Mouse (Mus musculus) cerebellum, adult 18-20 months (tissue): ENCODE measurements around the gene 2010111I01Rik.
"Not testable (repeated sequence)": the region's sequence is repeated elsewhere in the genome, so short reads cannot be mapped to it uniquely, and the experiment has no call there.

Source experiments
- DNase-seq, 2 experiments: peaks; one replicate each; pipeline ENCODE4 v3.0.0; 2021

The 2010111I01Rik gene

DNA sequence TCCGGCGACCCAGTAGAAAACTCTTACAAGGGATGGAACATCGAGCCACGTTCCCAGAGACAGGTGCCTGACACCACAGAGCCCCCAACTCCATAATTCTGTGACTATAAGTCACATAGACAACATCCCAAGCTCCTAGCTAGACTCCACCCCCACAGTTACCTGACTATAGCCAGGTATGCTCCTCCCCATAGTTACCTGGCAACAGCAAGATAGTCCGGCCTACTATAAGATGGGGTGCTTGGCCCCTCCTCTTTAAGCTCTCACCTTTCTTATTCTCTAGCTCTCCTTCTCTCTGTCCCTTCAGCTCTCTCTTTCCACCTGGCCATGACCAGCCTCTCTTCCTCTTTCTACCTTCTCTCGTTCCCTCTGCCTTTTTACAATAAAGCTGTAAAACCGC is 118.4 kb downstream of the 2010111I01Rik start:
- DNase-seq: not testable (repeated sequence)

DNA sequence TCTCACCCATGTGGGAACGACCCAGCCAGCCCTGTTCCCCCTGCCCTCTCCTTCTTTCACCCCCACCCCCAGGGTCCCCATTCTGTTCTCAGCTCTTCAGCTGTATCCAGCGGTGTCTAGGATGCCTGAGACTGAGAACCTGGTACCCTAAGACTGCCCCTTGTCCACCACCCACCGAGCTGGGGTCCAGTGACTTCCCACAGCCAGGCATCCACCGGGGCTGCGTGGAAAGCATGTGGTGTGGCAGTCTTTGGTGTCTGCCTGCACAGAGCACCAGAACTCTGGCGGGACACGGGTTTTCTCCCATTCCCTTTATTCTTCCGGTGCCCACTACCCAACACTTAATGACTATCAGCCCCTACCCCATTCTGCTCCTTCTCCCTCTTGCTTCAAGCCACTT is 119.0 kb downstream of the 2010111I01Rik start:
- no peak for DNase-seq

DNA sequence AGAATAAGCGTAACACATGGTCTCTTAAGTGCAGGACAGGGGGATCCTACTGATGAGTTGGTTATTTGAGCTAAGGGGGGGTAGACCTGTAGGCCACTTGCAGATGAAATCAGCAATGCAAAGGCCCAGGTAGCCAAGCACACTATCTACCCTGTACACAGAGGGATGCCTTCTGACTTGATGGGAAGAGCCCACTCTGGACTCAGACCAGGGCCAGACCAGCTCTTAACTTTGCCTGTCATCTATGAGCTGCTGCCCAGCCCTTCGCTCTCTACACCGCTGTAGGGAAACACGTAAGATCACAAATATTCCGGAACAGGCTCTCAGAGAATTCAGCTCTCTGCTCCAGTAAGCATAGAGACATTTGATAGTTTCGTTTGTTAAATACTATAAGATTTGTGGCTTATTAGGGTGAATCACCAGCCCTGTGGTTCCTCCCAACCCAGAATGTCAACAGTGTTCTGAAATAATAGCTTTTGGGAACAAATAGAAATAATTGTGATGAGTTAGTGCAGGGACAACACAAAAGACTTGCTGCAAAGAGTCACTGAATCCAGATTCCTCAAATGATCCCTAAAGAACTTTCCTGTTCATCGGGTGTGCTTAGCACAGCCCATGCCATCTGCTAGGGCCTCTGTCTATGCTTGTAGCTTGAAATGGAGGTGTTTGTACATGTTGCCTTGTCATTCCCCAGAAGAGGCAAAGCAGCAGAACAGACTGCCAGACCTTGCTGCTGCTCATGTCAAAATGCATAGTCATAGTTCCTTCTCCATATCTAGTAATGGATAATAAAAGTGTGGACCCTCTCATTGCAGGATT is 123.4 kb downstream of the 2010111I01Rik start:
- DNase-seq: no peak

DNA sequence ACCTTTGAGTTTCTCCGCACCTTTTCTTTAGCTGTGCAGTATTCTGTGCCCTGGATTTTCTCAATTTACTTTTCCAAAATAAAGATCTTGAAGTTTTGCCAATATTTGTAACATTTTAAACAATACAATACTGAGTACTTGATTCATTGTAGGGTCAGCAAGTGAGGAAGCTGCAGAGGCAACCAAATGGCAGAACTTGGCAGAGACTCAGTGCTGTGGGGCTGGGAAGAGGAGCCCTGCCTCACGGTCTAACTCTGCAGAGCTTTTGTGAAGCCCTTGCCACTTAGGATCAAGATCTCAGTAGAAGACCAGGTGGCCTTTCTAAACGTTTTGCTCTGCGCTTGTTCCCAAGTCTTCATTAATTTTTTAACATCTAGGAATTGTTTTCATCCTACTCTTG is 124.8 kb downstream of the 2010111I01Rik start:
- DNase-seq: no peak

DNA sequence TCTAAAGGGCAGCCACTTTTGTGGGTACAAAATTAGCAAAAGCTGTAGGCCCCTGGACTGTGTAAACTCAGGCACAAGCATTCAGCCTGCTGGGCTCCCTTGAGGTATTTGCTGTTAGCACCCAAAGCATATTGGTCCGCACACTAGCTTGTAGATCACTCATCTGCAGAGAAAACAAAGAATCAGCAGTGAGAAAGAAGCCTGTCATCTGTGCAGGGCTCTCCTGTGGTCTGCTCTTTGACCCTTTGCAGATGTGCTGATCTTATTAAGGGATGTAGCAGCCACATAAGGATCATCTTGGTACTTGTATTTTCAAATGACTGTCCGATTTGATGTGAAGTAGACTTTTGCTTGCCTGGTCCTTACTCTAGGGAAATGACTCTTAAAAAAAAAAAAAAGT is 126.6 kb downstream of the 2010111I01Rik start:
- no peak for DNase-seq

DNA sequence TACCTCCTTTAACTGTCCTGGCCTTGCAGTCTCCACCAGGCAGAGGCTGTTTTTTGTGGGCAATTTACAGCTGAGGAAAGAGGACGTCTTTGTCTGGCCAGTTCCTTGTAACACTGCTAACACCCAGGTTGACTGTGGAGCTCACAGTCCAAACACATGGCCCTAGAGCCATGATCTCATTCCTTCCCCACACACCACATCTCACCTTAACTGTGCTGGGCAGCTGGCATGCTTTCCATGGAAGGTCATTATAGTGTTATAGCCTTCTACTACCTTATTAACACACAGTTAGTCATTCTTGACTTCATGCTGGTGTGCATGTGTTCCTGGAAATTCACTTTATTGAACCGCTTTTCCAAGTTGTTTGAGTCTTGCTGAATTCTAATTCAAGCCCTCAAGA is 127.6 kb downstream of the 2010111I01Rik start:
- DNase-seq: no peak

DNA sequence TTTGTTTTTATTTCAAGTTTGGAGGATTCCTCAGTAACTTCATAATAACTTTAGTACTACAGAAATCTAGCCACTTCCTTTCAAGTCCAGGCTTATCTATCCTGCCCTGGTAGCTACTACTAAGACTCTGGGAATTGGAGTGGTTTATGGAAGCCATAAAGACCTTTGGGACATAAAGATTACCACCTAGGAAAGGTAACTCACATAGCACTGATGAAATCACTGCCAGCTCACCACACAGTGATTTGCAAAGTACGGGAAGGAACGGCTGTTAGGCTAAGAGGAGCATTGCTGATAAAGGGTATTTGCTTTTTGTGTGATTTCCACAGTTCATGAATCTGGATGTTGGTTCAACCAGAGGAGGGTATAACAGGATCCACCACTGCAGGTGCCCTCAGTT is 128.2 kb downstream of the 2010111I01Rik start:
- no peak for DNase-seq

DNA sequence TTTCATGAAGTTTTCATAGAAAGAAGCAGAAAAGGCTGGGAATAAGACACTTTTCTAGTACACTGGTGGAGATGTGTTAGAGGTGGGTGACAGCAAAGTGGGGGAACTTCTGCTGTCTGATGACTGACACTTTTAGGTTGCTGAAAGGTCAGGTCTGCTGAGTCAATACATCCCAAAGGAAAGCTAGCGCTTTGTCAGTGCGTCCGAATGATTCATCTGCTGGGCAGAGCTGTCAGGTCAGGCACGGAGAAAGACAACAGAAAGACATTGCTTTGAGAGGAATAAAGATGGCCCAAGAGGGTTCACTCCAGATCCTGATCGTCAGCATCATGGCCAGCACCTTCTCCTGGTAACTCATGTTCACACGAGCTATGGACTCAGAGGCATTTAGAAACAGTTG is 128.9 kb downstream of the 2010111I01Rik start:
- no peak for DNase-seq

DNA sequence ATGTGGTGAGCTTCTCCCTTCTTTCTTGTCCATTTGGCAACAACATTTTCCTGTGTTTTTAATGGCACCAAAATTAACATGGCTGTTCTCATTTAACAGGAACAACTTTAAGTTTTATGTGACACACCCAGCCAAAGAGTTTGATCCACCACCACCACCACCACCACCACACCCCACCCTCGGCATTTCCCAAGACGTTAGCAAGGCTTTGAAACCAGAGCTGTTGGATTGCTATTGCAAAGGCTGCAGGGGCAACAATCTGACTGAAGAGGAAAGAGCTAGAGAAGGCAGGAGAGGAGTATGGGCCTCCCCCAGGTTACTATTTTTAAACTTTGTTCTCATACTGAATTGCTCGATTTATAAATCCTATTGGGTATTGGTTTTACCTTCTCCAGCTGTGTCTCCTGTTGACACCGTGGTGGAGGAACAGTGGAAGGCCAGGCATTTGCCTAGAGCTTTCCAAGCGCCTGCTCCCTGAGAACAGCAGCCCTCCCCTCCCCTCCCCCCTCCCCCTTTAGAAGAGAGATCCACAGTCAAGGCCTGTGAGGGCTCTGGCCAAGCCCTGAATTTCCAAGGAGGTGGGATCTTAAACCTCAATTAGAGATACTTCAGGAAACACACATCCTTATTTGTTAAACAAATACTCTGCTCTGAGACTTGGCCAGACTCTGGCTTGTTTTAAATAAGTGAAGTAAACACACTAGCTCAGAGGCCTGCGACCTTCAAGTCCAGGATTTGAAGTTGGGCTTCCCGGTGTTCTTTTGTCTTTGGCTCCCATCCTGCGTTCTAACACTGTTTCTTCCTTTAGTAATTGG is 129.8 kb downstream of the 2010111I01Rik start:
- no peak for DNase-seq

DNA sequence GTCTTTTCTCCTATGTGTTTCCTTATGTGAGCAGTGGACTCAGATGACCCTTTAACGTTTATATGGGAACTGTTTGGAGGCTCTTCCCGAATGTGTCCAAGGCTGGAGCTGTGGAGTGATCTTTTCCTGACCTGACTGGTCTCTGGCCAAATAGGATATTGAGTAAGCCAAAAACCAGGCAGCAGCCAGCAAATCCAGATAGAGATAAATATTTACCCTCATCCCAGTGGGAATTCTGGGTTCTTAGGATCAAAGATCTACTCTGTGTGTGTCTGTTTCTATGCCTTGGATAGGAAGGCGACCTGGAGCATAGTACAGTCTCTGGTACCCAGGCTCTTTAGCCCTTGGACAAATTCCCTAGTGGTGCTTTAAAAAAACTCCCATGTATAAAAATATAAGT is 132.1 kb downstream of the 2010111I01Rik start:
- DNase-seq: peak; percentile 21 to 30

DNA sequence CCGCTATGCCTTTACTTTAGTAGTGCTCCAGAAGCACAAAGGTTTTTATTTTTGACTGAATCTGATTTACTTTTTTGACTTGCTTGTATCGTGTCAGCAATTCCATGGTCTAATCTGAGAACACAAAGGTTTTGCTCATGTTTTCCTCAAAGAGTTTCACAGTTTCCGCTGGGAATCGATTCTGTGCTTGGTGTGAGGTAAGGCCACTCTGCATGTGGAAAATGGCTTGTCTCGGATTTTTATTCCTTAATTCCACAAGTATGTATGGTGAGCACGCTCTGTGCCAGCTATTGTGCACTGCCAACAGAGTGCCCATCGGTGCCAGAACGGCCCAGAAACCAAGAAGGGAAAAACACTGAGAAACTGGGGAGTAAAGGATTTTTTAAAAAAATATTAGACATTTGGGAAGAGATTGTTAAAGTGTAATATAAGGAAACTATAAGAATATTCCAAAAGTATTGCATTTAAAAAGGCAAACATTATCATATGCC is 132.8 kb downstream of the 2010111I01Rik start:
- peak; percentile 43 to 51 for DNase-seq

DNA sequence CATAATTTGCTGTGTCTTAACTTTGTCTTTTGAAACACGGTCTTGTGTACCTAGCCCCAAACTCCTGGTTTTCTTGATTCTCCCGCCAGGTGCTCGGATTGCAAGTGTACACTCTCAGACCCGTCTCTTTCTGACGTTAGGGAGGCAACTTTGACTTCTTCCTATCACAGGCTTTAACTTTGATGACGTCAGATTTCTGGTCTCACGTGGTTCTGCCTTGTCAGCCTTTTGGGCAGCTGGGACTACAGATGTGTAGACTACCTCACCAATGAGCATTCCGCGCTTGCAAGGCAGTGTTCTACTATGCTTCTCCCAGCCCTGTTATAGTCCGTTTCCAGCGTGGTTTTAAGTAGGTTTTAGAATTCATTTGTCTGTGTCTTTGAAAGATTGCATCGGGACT is 137.1 kb downstream of the 2010111I01Rik start:
- DNase-seq: no peak

DNA sequence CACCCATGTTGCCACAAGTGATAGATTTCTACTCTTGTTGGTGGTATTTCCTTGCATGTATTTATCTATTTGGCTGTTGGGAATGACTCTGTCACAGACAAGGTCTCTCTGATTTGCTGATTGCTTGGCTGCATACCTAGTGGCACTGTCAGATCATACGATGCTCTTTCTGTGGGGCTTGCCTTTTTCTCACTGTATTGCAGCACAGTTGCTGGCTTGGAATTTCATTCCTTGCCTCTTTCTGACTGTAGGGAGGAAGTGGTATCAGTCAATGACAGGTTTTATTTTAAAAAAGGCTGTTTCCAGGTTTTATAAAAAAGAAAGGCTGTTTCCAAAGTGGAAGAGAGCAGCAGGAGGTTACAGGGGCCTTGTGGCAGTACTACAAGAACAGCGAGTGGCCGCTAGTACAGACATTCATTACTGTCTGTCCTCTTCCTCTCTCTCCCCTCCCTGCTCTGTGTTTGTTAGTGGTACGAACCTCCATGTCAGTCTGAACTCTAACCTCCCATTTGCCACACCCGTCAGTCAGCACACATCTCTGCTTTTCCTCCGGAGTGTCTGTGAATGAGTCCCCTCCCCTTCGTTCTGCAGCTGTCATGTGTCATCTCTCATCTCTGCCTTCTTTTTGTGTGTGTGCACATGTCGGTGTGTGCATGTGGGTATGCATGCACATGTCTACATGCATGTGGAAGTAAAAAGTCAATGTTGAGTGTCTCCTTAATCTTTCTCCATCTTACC is 138.3 kb downstream of the 2010111I01Rik start:
- DNase-seq: no peak

DNA sequence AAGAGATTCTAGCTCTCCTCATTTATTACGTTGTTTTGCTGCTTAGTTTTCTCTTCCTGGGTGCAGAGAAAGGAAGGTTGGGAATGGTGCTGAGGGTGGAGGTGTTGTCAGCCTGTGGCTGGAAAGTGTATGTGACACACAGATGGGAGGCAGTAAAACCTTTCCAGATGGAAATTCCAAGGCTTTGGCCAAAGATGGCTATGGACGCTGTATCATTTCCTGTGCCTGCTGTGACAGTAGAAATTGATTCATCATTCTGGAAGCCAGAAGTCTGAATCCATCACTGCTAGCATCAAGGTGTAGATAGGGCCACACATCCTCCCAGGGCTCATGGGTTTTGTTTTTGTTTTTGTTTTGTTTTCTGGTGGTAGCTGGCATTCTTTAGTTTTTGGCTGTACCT is 141.9 kb downstream of the 2010111I01Rik start:
- DNase-seq: no peak

DNA sequence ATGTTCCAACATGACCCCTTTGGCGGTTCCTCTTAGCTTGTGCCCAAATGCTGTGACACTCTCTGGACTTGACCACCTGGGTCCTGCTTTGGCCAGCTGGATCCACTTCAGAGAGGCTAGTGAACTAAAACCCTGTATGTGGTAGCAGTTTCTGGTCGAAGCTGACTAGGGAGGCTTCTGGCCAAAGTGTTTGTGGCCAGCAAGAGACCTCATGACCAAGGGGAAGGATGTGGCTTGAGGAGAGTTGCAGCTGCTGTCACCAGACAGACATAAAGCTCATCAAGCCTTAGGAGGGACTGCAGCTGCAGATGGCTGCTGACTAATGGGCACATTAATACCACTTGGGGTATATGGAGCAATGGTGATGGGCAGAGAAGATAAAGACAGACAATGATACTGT is 143.9 kb downstream of the 2010111I01Rik start:
- DNase-seq: peak; percentile 17 to 20

DNA sequence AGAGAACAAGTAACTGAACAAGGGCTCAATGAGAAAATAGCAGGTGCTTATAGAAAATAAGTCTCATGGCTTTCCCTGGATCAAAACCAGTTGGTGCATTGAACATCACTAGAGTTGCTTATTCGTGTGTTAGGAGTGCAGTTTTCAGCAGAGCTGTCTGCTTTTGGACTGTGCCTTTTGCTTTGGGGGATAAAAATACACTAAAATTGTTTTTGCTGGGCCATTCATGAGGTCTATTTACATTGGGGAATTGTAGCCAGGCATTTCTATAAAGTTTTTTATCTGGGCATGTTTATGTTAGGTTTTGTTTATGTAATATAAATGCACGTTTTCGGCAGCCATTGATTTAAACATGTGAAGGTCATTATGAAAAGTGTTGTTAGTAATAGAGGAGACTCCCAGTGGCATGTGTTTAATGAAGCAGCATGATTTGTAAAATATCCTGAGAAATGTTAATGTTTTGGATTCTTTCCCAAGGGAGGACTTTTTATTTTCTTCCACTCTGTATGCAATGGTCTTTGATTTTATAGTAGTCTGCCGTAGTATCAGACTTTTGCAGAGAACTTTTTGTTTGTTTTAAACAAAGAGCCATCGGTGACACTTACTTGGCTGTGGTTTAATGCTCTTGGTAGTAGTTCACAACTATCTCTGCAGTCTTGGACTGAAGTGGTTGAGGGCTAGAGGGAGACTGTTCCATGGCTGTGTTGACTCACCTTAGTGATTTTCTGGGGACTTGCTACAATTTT is 146.8 kb downstream of the 2010111I01Rik start:
- DNase-seq: no peak

DNA sequence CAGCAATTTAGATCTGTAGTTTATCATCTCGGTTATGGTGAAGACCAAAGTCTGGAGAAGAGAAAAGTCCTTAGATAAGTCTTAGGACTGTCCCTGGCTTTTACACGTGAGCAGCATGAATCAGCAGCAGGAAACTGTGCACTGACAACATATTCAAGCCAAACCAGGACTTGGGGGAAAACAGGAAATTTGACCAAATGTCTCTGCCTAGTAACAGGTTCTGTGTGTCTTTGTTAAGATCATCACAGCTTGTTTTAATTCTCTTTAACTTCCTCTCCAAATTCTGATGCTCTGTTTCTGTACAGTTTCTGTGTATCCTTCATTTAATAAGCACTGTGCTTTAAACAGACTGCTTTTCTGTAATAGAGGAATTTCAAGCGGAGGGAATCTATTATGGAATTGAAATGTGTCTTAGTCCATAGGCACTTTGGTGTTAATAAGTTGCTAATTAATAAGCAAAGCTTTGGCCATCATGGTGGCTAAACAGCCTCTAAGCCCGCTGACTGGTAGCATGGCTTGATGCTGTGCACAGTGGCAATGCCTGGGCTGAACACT is 147.4 kb downstream of the 2010111I01Rik start:
- no peak for DNase-seq

DNA sequence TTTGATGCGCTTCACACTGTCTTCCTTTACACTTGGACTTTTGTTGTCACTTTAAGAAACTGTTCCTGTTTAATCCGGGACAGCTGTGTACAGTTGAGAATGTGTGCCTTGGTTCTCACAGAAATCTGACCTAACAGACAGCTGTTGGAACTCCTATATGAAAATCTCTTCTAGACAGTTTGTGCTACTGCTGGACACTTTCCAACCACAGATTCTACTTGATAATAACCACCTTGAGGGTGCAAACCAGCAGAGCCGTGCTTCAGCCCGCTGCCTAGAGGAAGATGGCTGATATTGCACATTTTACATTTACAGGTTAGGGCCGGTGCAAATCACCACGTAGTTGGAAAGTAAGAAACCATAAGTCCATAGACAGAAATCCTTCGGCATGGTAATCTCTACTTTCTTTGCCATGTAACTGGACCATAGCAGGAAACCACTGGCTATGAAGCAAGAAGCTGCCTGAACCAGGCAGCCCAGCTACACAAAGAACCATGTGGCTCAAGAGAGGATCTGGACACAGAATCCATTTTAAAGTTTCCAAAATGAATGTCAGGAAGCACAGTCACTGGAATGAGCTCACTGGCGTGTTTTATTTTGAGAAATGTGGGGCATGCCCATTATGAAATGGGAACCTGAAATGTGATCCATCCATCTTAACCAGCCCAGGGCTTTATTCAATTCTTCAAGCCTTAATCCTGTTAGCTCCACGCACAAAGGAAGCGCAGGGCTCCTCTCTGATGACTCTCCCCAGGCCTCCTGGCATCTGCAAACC is 148.1 kb downstream of the 2010111I01Rik start:
- no peak for DNase-seq

DNA sequence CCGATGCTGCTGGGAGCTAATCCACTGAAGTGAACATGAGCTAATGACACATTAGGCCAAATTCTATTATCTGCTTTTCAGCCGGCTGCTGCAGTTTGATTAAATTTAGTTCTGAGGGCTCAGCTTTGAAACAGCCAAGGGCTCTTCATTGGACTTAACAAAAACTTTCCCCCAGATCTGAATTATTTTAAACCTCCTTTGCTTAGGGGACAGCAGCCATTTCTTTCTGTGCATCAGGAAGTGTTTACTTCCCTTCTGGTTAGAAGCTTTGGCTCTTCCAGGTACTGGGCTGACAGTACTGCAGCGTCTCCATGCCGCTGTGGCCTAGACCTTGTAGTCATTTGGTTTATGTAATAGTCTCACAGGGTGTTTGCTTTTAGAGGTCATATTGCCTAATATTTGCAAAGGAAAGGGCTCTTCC is 149.2 kb downstream of the 2010111I01Rik start:
- DNase-seq: no peak

DNA sequence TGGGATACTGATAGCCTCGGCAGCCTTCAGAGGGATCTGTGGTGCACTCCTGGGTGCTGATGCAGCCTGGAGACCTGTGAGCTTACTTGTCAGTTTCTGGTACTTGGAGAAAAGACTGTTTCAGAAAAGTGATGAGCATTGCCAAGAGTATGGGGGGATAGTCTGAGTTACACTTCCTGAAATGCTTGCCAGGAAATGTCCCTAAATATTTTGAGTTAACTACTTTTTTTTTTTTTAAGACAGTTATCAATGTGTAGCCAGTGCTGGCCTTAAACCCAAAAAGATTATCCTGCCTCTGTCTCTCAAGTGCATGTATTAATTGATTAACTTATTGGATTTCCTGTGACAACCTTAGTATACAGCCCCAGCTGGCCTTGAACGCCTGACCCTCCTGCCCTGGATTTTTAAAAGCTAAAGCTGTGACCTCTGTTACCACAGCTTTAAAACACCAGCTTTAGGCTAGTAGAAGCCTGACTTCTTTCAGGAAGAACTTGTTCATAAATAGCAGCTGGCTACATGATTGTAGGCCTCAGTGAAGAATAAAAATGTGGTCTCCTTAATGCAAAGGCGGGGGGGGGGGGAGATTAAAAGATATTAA is 150.6 kb downstream of the 2010111I01Rik start:
- DNase-seq: no peak
